Mouse (Mus musculus) retina, adult 2 months (tissue): Measurements from ENCODE around the gene Socs4.

Experiments
- DNase-seq: peaks from one replicate; pipeline ENCODE4 v3.0.0-alpha.2; 2012; ENCODE audit warnings: low read depth, low spot score

Gene Socs4

GRCm38 (mm10) chr14:47340231-47340925 is 63.6 kb downstream of the Socs4 start:
- DNase-seq = no peak

GRCm38 (mm10) chr14:47341811-47342291 is 65.1 kb downstream of the Socs4 start:
- no peak for DNase-seq
